Mouse (Mus musculus) limb, embryonic 15.5 days (tissue): ENCODE results near the gene Lpgat1. TPM values are rescaled to one million over a fixed set of nuclear protein-coding genes. Genes with fewer than 3 reads are reported as not detected.

Source experiments
- ATAC-seq: fragments of 200-750 bp; cut with Nextera tagmentation; 2 replicates; pipeline ENCODE4 v1.8.0; 2017; ENCODE audit warnings: low read depth, moderate TSS enrichment; ENCODE audit not compliant: insufficient number of reproducible peaks, low FRiP score, low TSS enrichment
- H3K27ac ChIP-seq: fragments of 300-500 bp; sonication (generic); 2 replicates; pipeline ENCODE4 v1.5.1; 2015; ENCODE audit warnings: moderate library complexity, mild to moderate bottlenecking, inconsistent platforms
- H3K27me3 ChIP-seq: fragments of 300-500 bp; sonication (generic); 2 replicates; pipeline ENCODE4 v1.6.1; 2015; ENCODE audit warnings: inconsistent platforms
- H3K36me3 ChIP-seq: fragments of 300-500 bp; sonication (generic); 2 replicates; pipeline ENCODE4 v1.6.1; 2015; ENCODE audit warnings: inconsistent platforms
- H3K4me1 ChIP-seq: fragments of 300-500 bp; sonication (generic); 2 replicates; pipeline ENCODE4 v1.6.1; 2015; ENCODE audit warnings: inconsistent platforms
- H3K4me2 ChIP-seq: fragments of 300-500 bp; sonication (generic); 2 replicates; pipeline ENCODE4 v1.6.1; 2015; ENCODE audit warnings: mild to moderate bottlenecking, inconsistent platforms
- H3K4me3 ChIP-seq: fragments of 300-500 bp; sonication (generic); 2 replicates; pipeline ENCODE4 v1.5.1; 2015; ENCODE audit warnings: mild to moderate bottlenecking, inconsistent platforms
- H3K9ac ChIP-seq: fragments of 300-500 bp; sonication (generic); 2 replicates; pipeline ENCODE4 v1.6.1; 2015; ENCODE audit warnings: inconsistent platforms
- H3K9me3 ChIP-seq: fragments of 300-500 bp; sonication (generic); 2 replicates; pipeline ENCODE4 v1.6.1; 2016; ENCODE audit warnings: inconsistent platforms
- WGBS: fragments of 180-500 bp; shearing (Covaris S2); methylation state at CpG from one replicate; pipeline ENCODE4 v1.1.7; 2015; 5-methylcytosine and 5-hydroxymethylcytosine counted together
- polyA plus RNA-seq: library from polyadenylated mRNA; unstranded; fragments of >200 nt; fragmentation: Nextera tagmentation; extraction: Ambion mirVana; gene quantifications from 2 replicates; pipeline ENCODE4 v1.2.1, GENCODE M21; 2015

Lpgat1 gene
- polyA plus RNA-seq, 1 experiment from 2014 or later, result 20.9 TPM

DNA sequence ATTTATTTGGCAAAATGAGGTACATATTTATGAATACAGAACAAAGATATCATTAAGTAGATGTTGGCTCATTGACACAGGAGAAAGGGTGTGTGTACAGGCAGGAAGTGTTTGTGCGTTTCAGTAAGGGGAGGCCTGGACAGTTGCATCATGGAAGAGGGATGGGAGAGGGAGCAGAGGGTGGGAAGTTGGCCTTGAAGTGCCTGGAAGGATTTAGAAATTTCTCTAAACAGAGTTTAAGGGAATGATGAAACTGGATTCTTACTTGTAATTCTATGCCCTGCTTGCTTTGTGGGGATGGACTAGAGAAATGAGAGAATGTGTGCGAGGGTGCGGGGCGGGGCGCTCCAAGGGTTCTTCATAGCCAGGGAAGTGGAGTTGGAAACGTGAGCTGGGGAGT is 20.2 kb downstream of the Lpgat1 start:
- Histone ChIP-seq H3K27me3 (no peaks in the 10 kb centered on the region), H3K4me3 (no peak overlapping the region), H3K4me1 (peaks cover 10% of the 10 kb centered on the region; the same call in 1 of the 2 replicates), H3K36me3 (0 out of 2 replicates have a peak, but pooled peaks cover 4% of the 10 kb centered on the region), H3K9ac (no peak overlapping the region), H3K4me2 (no peak overlapping the region), H3K9me3 (no peaks in the 10 kb centered on the region), H3K27ac (no peak overlapping the region)
- no peak for ATAC-seq
- WGBS, result 70% methylated on average over 6 of the region's 6 CpGs

DNA sequence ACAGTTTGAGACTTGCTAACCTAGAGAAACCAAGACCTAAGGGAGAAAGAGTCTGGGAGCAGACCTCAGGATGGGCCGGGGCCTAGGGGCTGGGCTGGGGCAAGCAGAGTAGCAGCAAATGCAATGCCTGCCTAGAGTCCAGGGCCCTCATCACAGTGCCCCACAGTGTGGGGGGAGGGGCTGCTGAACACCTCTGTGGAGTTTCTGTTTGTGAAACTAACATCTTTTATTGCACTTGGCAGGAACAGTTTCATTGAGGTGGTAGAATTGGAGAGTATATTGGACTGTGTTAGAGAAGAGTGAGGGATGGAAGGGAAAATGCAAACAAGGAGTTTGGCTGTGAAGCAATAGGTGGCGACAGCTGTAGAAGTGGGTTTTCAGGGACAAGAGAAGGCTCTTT is 21.1 kb downstream of the Lpgat1 start:
- no peak overlapping the region for H3K4me3 ChIP-seq
- no peaks in the 10 kb centered on the region for H3K9me3 ChIP-seq
- ATAC-seq, result no peak
- peaks cover 10% of the 10 kb centered on the region; the same call in 1 of the 2 replicates for H3K4me1 ChIP-seq
- 0 out of 2 replicates have a peak, but pooled peaks cover 4% of the 10 kb centered on the region for H3K36me3 ChIP-seq
- H3K27ac ChIP-seq, result no peak overlapping the region
- no peak overlapping the region for H3K4me2 ChIP-seq
- no peaks in the 10 kb centered on the region for H3K27me3 ChIP-seq
- no peak overlapping the region for H3K9ac ChIP-seq
- WGBS, result 62% methylated on average over 2 of the region's 2 CpGs

DNA sequence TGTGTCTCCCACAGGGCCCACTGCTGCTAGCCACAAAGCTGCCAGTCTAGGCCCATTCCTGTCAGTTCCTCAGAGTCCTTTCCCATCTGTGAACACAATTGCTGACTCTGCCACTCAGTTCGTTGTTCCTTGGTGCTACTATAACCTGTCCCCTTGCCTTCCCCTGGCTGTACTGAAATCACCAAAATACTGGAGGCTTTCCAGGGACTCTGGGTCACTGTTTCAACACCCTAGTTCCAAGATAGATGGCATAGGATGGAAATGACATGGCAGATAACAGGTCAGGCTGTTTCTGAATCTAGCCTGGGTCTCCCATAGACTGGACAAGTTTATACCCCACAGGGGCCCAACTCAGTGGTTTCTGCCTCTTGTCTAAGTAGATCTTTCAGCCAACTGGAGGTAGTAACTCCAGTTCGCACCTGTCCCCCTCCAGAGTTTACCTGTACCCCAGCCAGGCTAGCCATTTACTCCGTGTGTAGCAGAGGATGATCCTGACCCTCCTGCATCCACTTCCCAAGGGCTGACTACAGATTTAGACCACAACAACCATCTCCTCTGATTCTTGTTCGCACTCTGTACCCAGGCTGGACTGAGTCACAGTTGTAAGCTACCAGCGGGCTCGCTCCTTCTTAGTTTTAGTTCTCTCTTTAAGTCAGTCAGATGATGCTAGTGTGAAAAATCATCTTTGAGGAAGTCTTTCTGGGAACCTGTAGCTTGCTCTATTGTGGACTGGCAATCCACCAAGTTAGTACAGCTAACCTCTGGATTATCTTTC is 23.1 kb downstream of the Lpgat1 start:
- no peak overlapping the region for H3K4me3 ChIP-seq
- no peaks in the 10 kb centered on the region for H3K27me3 ChIP-seq
- WGBS, result 87% methylated on average over 6 of the region's 6 CpGs
- H3K36me3 ChIP-seq, result 0 out of 2 replicates have a peak, but pooled peaks cover 4% of the 10 kb centered on the region
- no peak overlapping the region for H3K9ac ChIP-seq
- H3K4me2 ChIP-seq, result no peak overlapping the region
- no peak overlapping the region for H3K27ac ChIP-seq
- ATAC-seq, result no peak
- H3K9me3 ChIP-seq, result no peaks in the 10 kb centered on the region
- peaks cover 10% of the 10 kb centered on the region; the same call in 1 of the 2 replicates for H3K4me1 ChIP-seq

DNA sequence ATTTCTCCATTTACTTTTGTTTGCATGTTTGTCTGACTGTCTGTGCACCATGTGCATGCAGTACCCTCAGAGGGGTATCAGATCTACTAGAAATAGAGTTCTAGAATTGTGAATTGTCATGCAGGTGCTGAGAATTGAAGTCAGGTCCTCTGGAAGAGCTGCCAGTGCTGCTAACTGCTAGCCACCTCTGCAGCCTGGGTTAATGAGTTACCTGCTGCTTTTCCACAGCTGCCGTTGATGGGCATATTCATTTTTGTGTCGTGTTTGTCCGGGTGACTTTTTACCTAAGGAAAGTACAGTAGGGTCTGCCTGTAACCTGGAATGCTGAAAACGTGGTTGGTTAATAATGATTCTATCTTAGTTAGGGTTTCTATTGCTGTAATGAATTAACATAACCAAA is 24.0 kb downstream of the Lpgat1 start:
- Histone ChIP-seq H3K4me3 (no peak overlapping the region), H3K9ac (no peak overlapping the region), H3K4me1 (peaks cover 10% of the 10 kb centered on the region; the same call in 1 of the 2 replicates), H3K27ac (no peak overlapping the region), H3K36me3 (0 out of 2 replicates have a peak, but pooled peaks cover 4% of the 10 kb centered on the region), H3K4me2 (no peak overlapping the region), H3K27me3 (no peaks in the 10 kb centered on the region), H3K9me3 (no peaks in the 10 kb centered on the region)
- 80% methylated on average over 4 of the region's 4 CpGs for whole genome bisulfite sequencing
- ATAC-seq, result no peak

DNA sequence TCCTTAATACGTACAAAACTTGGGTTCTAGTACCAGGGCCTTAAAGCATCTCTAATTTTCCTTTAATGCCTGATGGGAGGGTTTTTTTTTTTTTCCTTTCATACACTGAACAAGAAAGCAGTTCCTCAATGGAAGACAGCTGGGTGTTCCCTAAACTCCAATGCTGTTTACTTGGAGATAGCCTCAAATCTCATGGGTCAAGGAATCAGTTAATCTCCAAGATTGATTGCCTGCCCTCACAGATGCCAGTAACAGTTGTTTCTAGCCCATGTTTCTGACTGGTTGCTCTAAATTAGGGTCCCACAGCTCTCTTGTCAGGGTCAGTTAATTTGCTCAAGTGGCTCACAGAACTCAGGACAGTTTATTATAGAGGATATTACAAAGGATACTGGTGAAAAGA is 30.8 kb downstream of the Lpgat1 start:
- Histone ChIP-seq H3K4me2 (no peak overlapping the region), H3K27ac (no peak overlapping the region), H3K27me3 (no peaks in the 10 kb centered on the region), H3K9me3 (no peaks in the 10 kb centered on the region), H3K36me3 (peaks cover 9% of the 10 kb centered on the region; the same call in 1 of the 2 replicates), H3K9ac (no peak overlapping the region), H3K4me1 (no peaks in the 10 kb centered on the region), H3K4me3 (no peak overlapping the region)
- no peak for ATAC-seq
- 30% methylated on average over 1 of the region's 1 CpGs for WGBS

DNA sequence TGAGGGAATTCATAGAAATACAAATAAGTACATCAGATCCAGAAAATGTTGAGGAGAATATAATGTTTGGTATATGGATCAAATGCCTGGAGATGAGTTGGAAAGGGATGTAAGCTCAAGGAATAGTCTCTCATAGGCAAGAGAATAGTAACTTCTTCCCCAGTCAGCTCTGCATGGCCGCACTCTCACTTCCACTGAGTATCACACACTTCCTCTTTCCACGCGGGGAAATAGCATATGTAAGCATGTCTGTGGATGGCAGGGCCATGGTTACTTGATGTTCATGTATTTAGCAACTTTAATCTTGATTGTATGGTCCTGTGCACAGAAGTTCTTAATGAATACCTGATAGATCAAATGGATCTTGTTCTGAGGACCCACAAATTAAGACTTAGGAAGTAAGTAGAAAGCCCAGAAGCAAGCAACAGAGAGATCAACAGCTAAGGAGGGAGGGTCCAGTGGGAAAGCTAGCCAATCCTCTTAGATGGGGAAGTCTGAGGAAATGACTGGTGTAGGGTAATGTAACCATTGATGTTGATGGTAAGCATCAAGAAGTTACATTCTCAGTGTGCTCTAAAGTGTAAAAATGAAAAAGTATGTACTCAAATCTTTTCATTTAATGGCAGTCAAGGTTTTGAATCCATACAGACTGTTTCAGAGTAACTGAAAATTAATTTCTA is 39.0 kb downstream of the Lpgat1 start:
- Histone ChIP-seq H3K4me3 (no peak overlapping the region), H3K9ac (no peak overlapping the region), H3K27ac (no peak overlapping the region), H3K36me3 (peaks cover 47% of the 10 kb centered on the region), H3K9me3 (no peaks in the 10 kb centered on the region), H3K27me3 (no peaks in the 10 kb centered on the region), H3K4me1 (no peaks in the 10 kb centered on the region), H3K4me2 (no peak overlapping the region)
- 92% methylated on average over 3 of the region's 3 CpGs for WGBS
- ATAC-seq, result no peak

DNA sequence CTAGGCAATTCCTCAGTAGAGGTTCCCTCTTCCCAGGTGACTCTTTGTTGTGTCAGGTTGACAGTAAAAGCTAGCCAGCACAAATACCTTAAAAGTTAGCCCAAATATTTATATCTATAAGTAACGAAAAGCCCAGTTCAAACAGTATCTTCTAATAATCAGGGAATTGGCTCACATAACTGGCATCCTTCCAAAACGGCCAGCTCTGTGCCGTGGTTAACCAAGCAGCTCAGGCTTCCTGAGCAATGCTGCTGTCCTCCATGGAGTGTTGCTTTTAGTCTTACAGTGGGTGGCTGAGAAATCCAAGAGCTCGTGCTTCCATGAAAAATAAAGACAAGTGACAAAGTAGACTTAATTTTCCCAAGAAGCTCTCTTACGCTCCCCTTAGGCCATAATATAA is 56.5 kb downstream of the Lpgat1 start:
- Histone ChIP-seq H3K36me3 (peaks cover 46% of the 10 kb centered on the region), H3K4me2 (no peak overlapping the region), H3K9ac (no peak overlapping the region), H3K9me3 (no peaks in the 10 kb centered on the region), H3K4me1 (no peaks in the 10 kb centered on the region), H3K4me3 (no peak overlapping the region), H3K27me3 (no peaks in the 10 kb centered on the region), H3K27ac (no peak overlapping the region)
- no peak for ATAC-seq
- 62% methylated on average over 5 of the region's 5 CpGs for WGBS

DNA sequence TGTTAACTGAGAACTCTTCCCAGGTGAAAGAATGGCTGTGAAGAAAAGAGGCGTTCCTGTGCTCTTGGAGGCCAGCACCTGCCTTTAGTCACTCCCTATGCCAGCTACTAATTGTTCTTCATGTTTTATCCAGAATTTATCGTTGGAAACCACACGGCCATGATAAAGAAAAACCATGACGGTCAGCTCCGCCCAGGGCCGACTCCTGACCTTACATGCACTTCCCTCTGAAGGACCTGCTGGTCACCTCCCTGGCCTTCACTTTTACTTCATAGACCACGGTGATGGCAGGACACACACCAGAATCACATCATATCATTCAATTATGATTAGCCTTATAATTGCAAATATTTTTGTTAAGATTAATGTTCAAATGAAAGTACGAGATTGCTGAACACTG is 57.5 kb downstream of the Lpgat1 start:
- H3K9me3 ChIP-seq, result no peaks in the 10 kb centered on the region
- WGBS, result 86% methylated on average over 8 of the region's 8 CpGs
- no peak overlapping the region for H3K4me2 ChIP-seq
- no peaks in the 10 kb centered on the region for H3K4me1 ChIP-seq
- no peak for ATAC-seq
- H3K9ac ChIP-seq, result no peak overlapping the region
- peaks cover 55% of the 10 kb centered on the region for H3K36me3 ChIP-seq
- H3K27me3 ChIP-seq, result no peaks in the 10 kb centered on the region
- H3K4me3 ChIP-seq, result no peak overlapping the region
- H3K27ac ChIP-seq, result no peak overlapping the region

DNA sequence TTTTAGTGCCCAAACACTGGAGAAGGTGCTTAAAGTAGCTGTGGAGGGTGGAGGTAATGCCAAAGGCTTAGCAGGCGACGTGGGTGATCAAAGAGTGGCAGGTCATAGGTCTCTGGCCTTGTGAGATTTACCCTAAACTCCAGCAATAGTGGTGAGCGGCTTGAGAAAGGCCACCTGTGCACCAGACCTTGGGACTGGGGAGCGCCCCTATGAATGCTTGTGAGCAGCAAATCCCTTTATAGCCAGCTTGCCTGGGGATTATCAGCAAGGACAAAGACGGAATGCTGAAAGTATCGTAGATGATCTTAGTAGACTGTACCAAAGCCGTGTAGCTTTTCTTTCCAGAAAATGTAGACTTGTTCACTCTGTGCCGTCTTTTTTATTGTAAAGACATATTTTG is 59.9 kb downstream of the Lpgat1 start:
- Histone ChIP-seq H3K9ac (no peak overlapping the region), H3K9me3 (no peaks in the 10 kb centered on the region), H3K27me3 (no peaks in the 10 kb centered on the region), H3K4me3 (no peak overlapping the region), H3K27ac (no peak overlapping the region), H3K36me3 (peaks cover 68% of the 10 kb centered on the region), H3K4me1 (no peaks in the 10 kb centered on the region), H3K4me2 (no peak overlapping the region)
- no peak for ATAC-seq
- 73% methylated on average over 8 of the region's 8 CpGs for WGBS

DNA sequence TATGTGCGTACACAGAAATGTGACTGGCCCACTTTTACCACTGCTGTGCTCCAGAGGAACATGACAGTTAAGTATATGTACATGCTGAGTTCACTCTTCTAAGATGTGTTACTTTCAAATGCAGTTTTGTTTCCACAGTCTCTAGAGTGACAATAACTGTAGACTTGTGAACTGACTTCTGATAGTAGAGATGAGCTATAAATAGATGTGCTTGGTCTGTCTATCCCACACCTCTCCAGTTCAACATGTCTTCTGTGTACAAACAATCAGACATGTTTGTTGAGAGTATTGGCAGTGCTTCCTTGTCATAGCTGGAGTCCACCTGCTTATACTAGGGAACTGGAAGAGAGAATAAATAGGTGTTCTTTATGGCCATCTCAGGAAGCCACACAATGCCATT is 62.8 kb downstream of the Lpgat1 start:
- no peak overlapping the region for H3K4me2 ChIP-seq
- no peaks in the 10 kb centered on the region for H3K9me3 ChIP-seq
- no peak for ATAC-seq
- no peaks in the 10 kb centered on the region for H3K4me1 ChIP-seq
- H3K9ac ChIP-seq, result no peak overlapping the region
- H3K27me3 ChIP-seq, result no peaks in the 10 kb centered on the region
- no peak overlapping the region for H3K4me3 ChIP-seq
- WGBS, result 96% methylated on average over 1 of the region's 1 CpGs
- no peak overlapping the region for H3K27ac ChIP-seq
- peaks cover 52% of the 10 kb centered on the region for H3K36me3 ChIP-seq

DNA sequence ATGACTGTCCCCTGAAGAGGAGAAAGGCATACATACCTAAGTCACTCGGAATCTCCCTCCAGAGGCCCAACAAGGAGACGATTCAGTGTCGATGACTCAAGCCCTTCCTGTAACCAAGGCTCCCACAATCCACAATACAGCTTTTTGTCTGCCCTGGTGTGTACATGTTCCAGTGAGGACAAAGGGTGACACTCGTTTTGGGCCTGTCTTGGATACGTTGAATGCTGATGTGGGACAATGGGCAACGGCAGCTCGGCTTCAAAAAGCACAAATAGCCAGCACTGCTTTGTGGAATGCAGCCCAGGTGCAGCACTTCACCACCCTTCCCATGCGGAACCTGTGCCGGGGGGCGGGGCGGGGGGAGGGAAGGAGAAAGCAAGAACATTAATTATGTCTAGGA is 67.5 kb downstream of the Lpgat1 start:
- Histone ChIP-seq H3K36me3 (peaks cover 13% of the 10 kb centered on the region; the same call in 1 of the 2 replicates), H3K27ac (no peak overlapping the region), H3K4me1 (no peaks in the 10 kb centered on the region), H3K4me3 (no peak overlapping the region), H3K27me3 (no peaks in the 10 kb centered on the region), H3K9me3 (no peaks in the 10 kb centered on the region), H3K4me2 (no peak overlapping the region), H3K9ac (no peak overlapping the region)
- no peak for ATAC-seq
- WGBS, result 70% methylated on average over 11 of the region's 11 CpGs

DNA sequence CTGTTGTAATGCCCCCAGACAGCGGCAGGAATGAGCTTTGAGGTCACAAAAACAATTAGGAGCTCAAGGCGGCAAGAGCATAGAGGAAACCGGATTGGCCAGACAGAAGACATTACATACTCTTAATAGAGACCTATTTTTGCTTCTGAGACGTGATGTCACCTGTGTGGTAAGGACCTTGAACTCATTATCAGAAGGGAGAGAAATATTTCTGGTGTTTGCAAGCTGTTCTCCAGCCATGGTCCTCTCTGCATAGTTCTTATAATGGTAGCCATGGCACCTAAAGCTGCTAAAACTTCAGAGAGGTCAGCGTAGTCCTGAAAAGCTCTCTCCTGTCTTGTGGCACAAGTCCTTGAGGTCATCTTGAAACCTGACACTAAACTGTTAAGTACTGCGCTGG is 68.6 kb downstream of the Lpgat1 start:
- Histone ChIP-seq H3K4me1 (no peaks in the 10 kb centered on the region), H3K27me3 (no peaks in the 10 kb centered on the region), H3K9me3 (no peaks in the 10 kb centered on the region), H3K36me3 (0 out of 2 replicates have a peak, but pooled peaks cover 3% of the 10 kb centered on the region), H3K4me2 (no peak overlapping the region), H3K9ac (no peak overlapping the region), H3K27ac (no peak overlapping the region), H3K4me3 (no peak overlapping the region)
- no peak for ATAC-seq
- 57% methylated on average over 6 of the region's 6 CpGs for WGBS
